Mouse (Mus musculus) kidney, embryonic 15.5 days (tissue): ENCODE data around the gene Ptpre. TPM values are rescaled to one million over a fixed set of nuclear protein-coding genes. Genes with fewer than 3 reads are reported as not detected.
"Not testable (repeated sequence)": the region's sequence is repeated elsewhere in the genome, so short reads cannot be mapped to it uniquely, and the experiment has no call there.

ENCODE experiments used
- ATAC-seq: fragments of 200-750 bp; cut with Nextera tagmentation; replicated peaks from 2 replicates; pipeline ENCODE4 v1.8.0; 2017; ENCODE audit warnings: moderate TSS enrichment; ENCODE audit not compliant: low FRiP score
- H3K27ac ChIP-seq: fragments of 300-500 bp; sonication (generic); 2 replicates; pipeline ENCODE4 v1.5.1; 2015; ENCODE audit warnings: mild to moderate bottlenecking, inconsistent platforms
- H3K27me3 ChIP-seq: fragments of 300-500 bp; sonication (generic); 2 replicates; pipeline ENCODE4 v1.6.1; 2015; ENCODE audit warnings: inconsistent platforms
- H3K36me3 ChIP-seq: fragments of 300-500 bp; sonication (generic); 2 replicates; pipeline ENCODE4 v1.6.1; 2015; ENCODE audit warnings: inconsistent platforms
- H3K4me1 ChIP-seq: fragments of 300-500 bp; sonication (generic); 2 replicates; pipeline ENCODE4 v1.6.1; 2015; ENCODE audit warnings: inconsistent platforms
- H3K4me2 ChIP-seq: fragments of 300-500 bp; sonication (generic); 2 replicates; pipeline ENCODE4 v1.6.1; 2015; ENCODE audit warnings: moderate library complexity, mild to moderate bottlenecking, inconsistent platforms
- H3K4me3 ChIP-seq: fragments of 300-500 bp; sonication (generic); replicated peaks from 2 replicates; pipeline ENCODE4 v1.5.1; 2015; ENCODE audit warnings: mild to moderate bottlenecking, inconsistent platforms
- H3K9ac ChIP-seq: fragments of 300-500 bp; sonication (generic); 2 replicates; pipeline ENCODE4 v1.6.1; 2015; ENCODE audit warnings: mild to moderate bottlenecking, inconsistent platforms
- H3K9me3 ChIP-seq: fragments of 300-500 bp; sonication (generic); replicated peaks from 2 replicates; pipeline ENCODE4 v1.6.1; 2016; ENCODE audit warnings: inconsistent platforms
- WGBS: fragments of 180-500 bp; shearing (Covaris S2); methylation state at CpG from one replicate; pipeline ENCODE4 v1.1.7; 2015; ENCODE audit warnings: mixed read lengths; 5-methylcytosine and 5-hydroxymethylcytosine counted together
- polyA plus RNA-seq: library from polyadenylated mRNA; unstranded; fragments of >200 nt; fragmentation: Nextera tagmentation; extraction: Ambion mirVana; gene quantifications from 2 replicates; pipeline ENCODE4 v1.2.1, GENCODE M21; 2015

Ptpre gene
- polyA plus RNA-seq, 1 experiment from 2014 or later: 1.6 TPM

DNA sequence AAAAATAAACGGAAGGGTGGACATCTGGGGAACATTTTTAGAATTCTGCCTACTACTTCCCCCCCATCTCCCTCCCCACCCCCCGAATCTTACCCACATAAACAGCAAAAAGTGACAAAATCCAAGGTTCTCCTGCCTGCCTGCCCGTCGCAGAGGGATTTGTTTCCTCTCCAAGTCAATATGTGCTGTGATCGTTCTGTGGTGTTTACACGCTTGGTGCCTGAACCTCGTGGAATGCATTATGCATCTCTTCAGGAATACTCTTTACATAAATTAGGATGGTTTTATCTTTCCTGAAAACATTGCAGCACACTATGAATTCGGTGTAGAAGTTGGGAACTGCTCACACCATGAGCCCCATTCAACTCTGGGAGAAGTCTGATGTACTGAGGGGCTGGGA is 26.7 kb downstream of the Ptpre start:
- Histone ChIP-seq H3K4me2 (no peak overlapping the region), H3K27ac (no peak overlapping the region), H3K27me3 (no peaks in the 10 kb centered on the region), H3K4me3 (no peak overlapping the region), H3K9ac (no peak overlapping the region), H3K36me3 (no peaks in the 10 kb centered on the region), H3K4me1 (no peaks in the 10 kb centered on the region), H3K9me3 (no peaks in the 10 kb centered on the region)
- 83% methylated on average over 8 of the region's 8 CpGs for WGBS
- no peak for ATAC-seq

DNA sequence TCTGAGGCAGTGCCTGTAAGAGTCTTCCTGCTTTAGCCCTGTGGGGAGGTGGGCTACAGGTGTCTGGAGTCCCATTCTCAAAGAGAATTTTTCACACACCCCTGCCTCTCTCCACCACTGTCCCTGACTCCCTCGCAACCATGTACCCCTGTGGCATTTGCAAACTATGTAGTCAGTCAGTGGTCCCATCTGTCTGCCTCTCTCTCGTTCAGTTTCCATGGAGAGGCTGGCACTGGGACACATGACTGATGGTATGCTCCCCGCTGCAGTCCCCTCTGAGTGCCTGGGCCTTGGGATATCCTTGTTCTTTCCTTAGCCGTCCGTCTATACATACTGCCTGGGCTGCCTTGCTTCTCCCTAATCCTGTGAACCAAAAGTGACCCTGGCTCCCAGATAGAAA is 28.7 kb downstream of the Ptpre start:
- WGBS: 87% methylated on average over 5 of the region's 5 CpGs

DNA sequence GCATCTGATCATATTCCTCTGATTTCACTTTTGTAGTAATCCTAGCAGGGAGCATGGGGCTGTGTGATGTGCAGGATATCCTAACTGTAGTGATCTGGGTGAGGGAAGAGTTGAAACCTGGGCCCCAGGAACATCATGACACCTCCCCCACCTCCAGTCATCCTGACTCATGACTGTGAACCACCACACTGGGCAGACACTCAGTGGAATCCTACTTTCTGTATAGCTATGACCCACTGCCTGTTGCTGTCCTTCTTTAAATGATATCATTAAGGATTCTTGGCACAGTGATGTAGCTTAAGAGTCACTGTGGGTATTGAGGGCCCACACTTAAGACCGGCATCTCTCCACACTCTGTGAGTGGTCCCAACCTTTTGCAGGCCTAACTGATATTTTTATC is 30.3 kb downstream of the Ptpre start:
- Histone ChIP-seq H3K4me1 (no peaks in the 10 kb centered on the region), H3K27me3 (no peaks in the 10 kb centered on the region), H3K4me2 (no peak overlapping the region), H3K27ac (no peak overlapping the region), H3K4me3 (no peak overlapping the region), H3K36me3 (no peaks in the 10 kb centered on the region), H3K9ac (no peak overlapping the region), H3K9me3 (no peaks in the 10 kb centered on the region)
- no peak for ATAC-seq
- 88% methylated on average over 1 of the region's 1 CpGs for WGBS

More for the DNA sequence above, 28.7 kb downstream of the Ptpre start:
- Histone ChIP-seq H3K9ac (no peak overlapping the region), H3K4me2 (no peak overlapping the region), H3K27me3 (no peaks in the 10 kb centered on the region), H3K4me1 (no peaks in the 10 kb centered on the region), H3K4me3 (no peak overlapping the region), H3K27ac (no peak overlapping the region), H3K36me3 (no peaks in the 10 kb centered on the region), H3K9me3 (no peaks in the 10 kb centered on the region)
- no peak for ATAC-seq

DNA sequence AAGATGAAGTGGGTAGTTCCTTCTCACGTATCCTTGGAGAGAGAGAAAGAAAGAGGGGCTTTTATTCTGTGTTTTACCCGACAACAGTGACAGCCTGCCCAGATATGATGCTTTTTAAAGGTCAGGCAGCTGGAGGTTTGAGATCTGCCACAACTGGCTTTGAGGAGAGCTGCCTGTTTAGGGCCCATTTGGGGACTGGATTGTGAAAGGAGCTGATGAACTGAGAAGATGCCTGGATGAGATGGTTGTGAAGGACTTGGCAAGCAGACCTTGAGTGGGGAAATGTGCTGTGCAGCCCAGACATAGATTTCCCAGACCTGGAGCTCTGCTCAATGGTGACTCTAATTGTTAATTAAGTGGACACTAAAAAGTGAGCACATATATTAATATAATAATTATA is 31.3 kb downstream of the Ptpre start:
- Histone ChIP-seq H3K9ac (no peak overlapping the region), H3K4me3 (no peak overlapping the region), H3K9me3 (no peaks in the 10 kb centered on the region), H3K27me3 (no peaks in the 10 kb centered on the region), H3K4me1 (no peaks in the 10 kb centered on the region), H3K36me3 (no peaks in the 10 kb centered on the region), H3K27ac (no peak overlapping the region), H3K4me2 (no peak overlapping the region)
- 65% methylated on average over 2 of the region's 2 CpGs for WGBS
- ATAC-seq: no peak

DNA sequence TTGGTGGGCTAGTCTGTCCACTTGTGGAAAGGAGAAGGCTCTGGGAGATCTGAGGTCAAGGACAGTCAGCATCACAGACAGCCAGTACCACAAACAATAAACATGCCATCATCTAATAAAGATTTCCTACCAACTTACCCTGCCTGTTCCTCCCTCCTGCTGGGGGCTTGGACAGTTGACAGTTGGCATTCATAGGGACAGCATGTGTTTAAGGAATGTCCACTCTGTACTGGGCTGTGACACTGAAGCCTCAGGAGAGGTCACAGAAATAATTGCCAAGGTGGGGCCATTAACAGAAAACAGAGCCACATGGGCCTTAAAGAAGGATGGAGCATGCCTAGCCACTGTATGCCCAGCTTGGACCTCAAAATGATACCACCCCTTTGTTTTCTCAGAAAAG is 34.1 kb downstream of the Ptpre start:
- Histone ChIP-seq H3K9ac (no peak overlapping the region), H3K4me1 (no peaks in the 10 kb centered on the region), H3K27ac (no peak overlapping the region), H3K36me3 (no peaks in the 10 kb centered on the region), H3K27me3 (no peaks in the 10 kb centered on the region), H3K9me3 (no peaks in the 10 kb centered on the region), H3K4me3 (no peak overlapping the region), H3K4me2 (no peak overlapping the region)
- no peak for ATAC-seq

DNA sequence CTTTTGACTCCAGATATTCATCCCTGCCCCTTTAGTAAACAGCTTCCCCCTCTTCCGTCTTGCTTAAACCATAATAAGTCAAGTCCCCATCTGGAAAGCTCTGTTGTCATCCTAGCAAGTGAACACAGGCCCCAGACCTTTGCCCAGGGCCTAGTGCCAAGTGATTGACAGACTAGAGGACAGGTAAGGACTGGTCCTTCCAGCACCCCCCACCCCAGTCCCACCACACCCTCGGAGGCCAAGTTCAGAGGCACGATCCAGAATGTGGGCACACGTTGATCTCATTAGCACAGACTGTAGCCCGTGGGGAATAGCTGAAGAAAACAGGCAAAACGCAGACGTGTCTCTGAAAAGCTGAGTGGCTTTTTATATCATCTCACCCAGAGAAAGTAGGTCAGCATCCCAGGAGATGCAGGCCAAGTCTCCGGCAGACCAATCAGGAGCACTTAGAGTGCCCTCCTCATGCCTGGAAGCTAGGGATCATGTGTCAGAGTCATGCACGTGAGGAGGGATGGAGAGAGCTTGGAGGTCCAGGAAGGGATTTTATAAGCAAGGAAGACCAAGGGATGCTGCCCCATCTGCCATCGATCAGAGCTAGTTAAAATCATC is 34.8 kb downstream of the Ptpre start:
- H3K4me2 ChIP-seq: no peak overlapping the region
- H3K9ac ChIP-seq: no peak overlapping the region
- no peak for ATAC-seq
- H3K4me3 ChIP-seq: no peak overlapping the region
- no peaks in the 10 kb centered on the region for H3K36me3 ChIP-seq
- no peak overlapping the region for H3K27ac ChIP-seq
- H3K9me3 ChIP-seq: no peaks in the 10 kb centered on the region
- no peaks in the 10 kb centered on the region for H3K4me1 ChIP-seq
- no peaks in the 10 kb centered on the region for H3K27me3 ChIP-seq
- WGBS: 61% methylated on average over 10 of the region's 10 CpGs

DNA sequence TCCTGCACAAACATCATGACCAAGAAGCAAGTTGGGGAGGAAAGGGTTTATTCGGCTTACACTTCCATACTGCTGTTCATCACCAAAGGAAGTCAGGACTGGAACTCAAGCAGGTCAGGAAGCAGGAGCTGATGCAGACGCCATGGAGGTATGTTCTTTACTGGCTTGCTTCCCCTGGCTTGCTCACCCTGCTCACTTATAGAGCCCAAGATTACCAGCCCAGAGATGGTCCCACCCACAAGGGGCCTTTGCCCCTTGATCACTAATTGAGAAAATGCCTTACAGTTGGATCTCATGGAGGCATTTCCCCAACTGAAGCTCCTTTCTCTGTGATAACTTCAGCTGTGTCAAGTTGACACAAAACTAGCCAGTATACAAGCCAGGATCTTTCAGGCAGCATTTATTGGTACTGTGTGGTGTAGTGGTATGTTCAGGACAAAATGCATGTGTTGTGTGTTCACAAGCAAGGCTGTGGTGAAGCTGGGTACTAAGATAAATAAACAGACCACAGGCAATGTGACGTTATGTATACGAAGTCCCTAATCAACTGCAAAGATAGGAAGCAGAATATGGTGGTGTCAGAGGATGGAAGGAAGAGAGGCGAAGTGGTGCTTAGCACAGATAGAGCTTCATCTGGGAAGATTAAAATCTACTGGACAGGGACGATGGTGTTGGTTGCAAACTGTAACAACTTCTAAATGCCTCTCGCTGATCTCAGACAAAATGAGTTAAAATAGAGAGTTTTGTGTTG is 38.2 kb downstream of the Ptpre start:
- not testable (repeated sequence) for ATAC-seq, H3K27ac ChIP-seq, H3K4me2 ChIP-seq, H3K27me3 ChIP-seq, H3K36me3 ChIP-seq, H3K4me3 ChIP-seq, H3K9ac ChIP-seq, H3K4me1 ChIP-seq, H3K9me3 ChIP-seq
- 86% methylated on average over 7 of the region's 7 CpGs for WGBS

DNA sequence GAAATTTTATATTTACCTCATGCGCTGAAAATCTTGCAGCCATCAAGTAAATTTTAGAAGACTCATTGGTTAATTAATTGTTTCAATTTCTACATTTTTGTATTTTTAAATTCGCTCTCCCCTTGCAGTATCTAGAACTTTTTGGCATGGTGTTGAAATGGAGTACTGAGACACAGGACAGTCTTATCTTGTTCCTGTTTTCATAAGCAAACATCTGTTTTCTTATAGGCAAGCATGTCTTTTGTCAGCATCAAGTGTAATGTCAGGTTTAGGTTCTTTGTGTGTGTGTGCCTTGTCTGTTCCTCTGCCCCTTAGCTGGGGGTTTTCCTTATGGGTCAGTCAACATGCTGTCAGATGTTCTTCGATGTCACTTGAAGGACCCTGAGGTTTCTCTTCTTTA is 39.0 kb downstream of the Ptpre start:
- Histone ChIP-seq H3K27me3 (no peaks in the 10 kb centered on the region), H3K4me1 (no peaks in the 10 kb centered on the region), H3K9me3 (no peaks in the 10 kb centered on the region), H3K9ac (no peak overlapping the region), H3K36me3 (no peaks in the 10 kb centered on the region), H3K4me2 (no peak overlapping the region), H3K4me3 (no peak overlapping the region), H3K27ac (no peak overlapping the region)
- WGBS: 88% methylated on average over 3 of the region's 3 CpGs
- ATAC-seq: no peak

DNA sequence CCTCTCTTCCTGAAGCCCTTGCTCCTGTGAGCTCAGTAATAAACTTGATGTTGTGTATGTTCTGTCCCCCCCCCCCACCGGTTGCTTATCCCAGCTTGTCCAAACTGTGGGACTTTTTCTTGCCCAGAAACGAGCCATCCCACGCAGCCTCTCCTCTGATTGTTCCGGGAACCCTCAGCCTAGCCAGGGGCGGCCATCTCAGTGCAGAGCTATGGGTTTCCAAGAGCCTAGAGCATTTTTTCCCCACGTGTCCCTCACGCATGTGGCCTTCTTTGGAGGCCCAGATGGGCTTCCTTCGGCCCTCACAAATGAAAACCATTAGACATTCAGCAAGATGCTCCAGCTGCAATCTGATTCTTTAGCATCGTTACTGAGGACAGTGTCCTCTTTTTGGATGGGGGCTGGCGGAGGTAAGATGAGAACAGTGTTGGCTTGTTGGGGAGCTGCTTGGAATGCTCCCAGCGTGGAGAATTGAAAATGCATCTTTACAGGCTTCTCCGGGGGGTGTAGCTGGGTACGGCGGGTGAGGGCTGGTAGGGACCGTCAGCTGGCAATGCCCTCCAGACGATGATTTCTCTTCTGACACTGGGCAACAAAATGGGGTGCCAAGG is 41.5 kb downstream of the Ptpre start:
- ATAC-seq: no peak
- no peak overlapping the region for H3K27ac ChIP-seq
- H3K4me3 ChIP-seq: no peak overlapping the region
- H3K36me3 ChIP-seq: no peaks in the 10 kb centered on the region
- no peak overlapping the region for H3K4me2 ChIP-seq
- 79% methylated on average over 16 of the region's 16 CpGs for WGBS
- H3K9ac ChIP-seq: no peak overlapping the region
- H3K9me3 ChIP-seq: no peaks in the 10 kb centered on the region
- no peaks in the 10 kb centered on the region for H3K27me3 ChIP-seq
- no peaks in the 10 kb centered on the region for H3K4me1 ChIP-seq

DNA sequence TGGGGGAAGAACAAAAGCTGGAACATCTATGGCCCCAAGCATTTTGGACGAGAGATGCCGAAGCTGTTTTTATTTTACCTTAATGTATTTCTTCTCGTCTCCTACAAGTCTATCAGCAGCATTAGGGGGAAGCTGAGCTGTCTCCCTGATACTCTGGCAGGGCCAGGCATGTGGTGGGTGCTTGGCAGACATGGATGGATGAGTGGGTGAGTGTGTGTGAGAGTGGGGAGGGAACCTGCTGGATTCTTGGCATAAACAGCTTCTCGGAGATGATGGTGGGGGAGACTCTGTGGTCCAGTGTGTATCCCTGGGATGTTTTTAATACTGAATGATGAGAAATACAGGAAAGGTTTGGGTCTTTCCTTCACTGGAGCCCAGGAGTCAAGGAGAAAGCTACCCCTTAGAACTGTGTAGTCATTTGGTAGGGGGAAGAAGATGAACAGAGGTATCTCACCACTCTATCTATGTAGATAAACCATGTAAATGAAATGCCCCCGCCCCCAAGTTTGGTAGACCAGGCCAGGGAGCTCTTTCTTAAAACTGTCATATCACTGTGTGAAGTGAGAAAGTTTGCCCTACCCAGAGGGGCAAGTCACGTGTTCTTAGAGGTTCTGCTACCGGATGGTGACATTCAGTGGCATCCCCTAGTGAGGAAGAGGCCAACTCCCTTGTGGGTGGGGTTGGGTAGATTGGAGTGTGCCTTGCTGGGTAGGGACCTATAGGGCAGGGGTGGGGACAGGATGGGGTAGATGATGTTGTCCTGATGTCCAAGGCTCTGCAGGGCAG is 43.2 kb downstream of the Ptpre start:
- ATAC-seq: no peak
- Histone ChIP-seq H3K36me3 (no peaks in the 10 kb centered on the region), H3K4me3 (no peak overlapping the region), H3K9me3 (no peaks in the 10 kb centered on the region), H3K4me1 (no peaks in the 10 kb centered on the region), H3K4me2 (no peak overlapping the region), H3K27me3 (no peaks in the 10 kb centered on the region), H3K27ac (no peak overlapping the region), H3K9ac (no peak overlapping the region)
- WGBS: 81% methylated on average over 7 of the region's 7 CpGs

DNA sequence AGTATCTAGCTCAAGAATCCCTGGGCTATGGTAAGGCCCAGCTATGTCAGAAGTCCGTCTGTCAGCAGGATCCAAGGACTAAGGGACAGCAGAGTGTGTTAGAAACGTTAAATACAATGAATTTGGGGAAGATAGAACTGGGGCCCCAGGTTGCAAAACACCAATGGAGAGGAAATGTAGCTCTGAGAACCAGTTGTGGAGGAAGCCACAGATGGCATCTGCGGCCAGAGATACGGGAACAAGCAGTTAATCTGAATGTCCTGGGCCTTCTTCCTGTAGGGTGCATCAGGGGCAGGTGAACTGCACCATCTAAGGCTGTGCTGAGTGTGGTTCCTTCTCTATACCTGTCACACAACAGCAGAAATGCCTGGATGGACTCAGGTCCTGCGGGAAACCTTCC is 43.8 kb downstream of the Ptpre start:
- no peak overlapping the region for H3K9ac ChIP-seq
- H3K4me1 ChIP-seq: no peaks in the 10 kb centered on the region
- WGBS: 81% methylated on average over 5 of the region's 5 CpGs
- H3K4me2 ChIP-seq: no peak overlapping the region
- no peaks in the 10 kb centered on the region for H3K9me3 ChIP-seq
- H3K36me3 ChIP-seq: no peaks in the 10 kb centered on the region
- no peaks in the 10 kb centered on the region for H3K27me3 ChIP-seq
- no peak for ATAC-seq
- H3K27ac ChIP-seq: no peak overlapping the region
- H3K4me3 ChIP-seq: no peak overlapping the region

DNA sequence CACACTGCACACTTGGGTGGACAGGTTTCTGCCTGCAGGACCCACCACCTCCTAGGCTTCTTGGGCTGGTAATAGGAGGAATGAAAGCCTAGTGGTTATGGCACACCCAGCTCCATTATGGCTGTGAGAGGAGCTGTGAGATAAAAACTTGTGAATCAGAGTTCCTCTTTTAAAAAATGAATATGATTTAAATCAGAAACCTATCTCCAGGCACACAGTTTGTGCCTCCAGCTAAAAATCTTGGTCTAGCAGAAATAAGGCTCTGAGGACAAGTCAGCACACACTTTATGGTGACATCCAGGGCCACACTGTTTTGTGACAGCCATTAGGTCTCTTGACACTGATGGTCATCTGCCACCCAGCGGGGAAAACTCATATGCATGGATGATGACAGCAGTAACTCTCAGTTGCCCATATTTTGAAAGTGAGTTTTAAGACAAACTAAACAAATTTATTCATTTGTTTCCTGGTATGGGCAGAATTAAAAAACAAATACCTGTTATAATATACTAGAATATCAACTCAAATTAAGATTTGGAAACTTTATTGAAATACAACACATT is 47.9 kb downstream of the Ptpre start:
- no peak for ATAC-seq
- Histone ChIP-seq H3K4me3 (no peak overlapping the region), H3K4me1 (no peaks in the 10 kb centered on the region), H3K36me3 (no peaks in the 10 kb centered on the region), H3K27me3 (no peaks in the 10 kb centered on the region), H3K27ac (no peak overlapping the region), H3K9me3 (no peaks in the 10 kb centered on the region), H3K4me2 (no peak overlapping the region), H3K9ac (no peak overlapping the region)
- WGBS: 68% methylated on average over 1 of the region's 1 CpGs
